Mouse (Mus musculus) hindbrain, postnatal 0 days (tissue): ENCODE measurements around the gene Zbtb1. TPM values are rescaled to one million over a fixed set of nuclear protein-coding genes. Genes with fewer than 3 reads are reported as not detected.

ENCODE experiments used
- ATAC-seq: fragments of 200-750 bp; cut with Nextera tagmentation; 2 replicates; pipeline ENCODE4 v1.8.0; 2017; ENCODE audit warnings: mild to moderate bottlenecking, moderate TSS enrichment, moderate library complexity
- DNase-seq: peaks from one replicate; pipeline ENCODE4 v3.0.0-alpha.2; 2015; ENCODE audit warnings: low spot score
- H3K27ac ChIP-seq: fragments of 300-500 bp; sonication (generic); 2 replicates; pipeline ENCODE4 v1.5.1; 2014; ENCODE audit warnings: mild to moderate bottlenecking
- H3K27me3 ChIP-seq: fragments of 300-500 bp; sonication (generic); 2 replicates; pipeline ENCODE4 v1.6.1; 2014; ENCODE audit warnings: low read length, mixed read lengths; ENCODE audit not compliant: insufficient read depth
- H3K36me3 ChIP-seq: fragments of 300-500 bp; sonication (generic); 2 replicates; pipeline ENCODE4 v1.6.1; 2014; ENCODE audit warnings: low read length, mixed read lengths; ENCODE audit not compliant: insufficient read depth
- H3K4me1 ChIP-seq: fragments of 300-500 bp; sonication (generic); 2 replicates; pipeline ENCODE4 v1.6.1; 2014; ENCODE audit warnings: antibody characterized with exemption, low read length, mixed read lengths; ENCODE audit not compliant: insufficient read depth
- H3K4me2 ChIP-seq: fragments of 300-500 bp; sonication (generic); 2 replicates; pipeline ENCODE4 v1.6.1; 2014; ENCODE audit warnings: low read depth, mild to moderate bottlenecking, low read length, moderate library complexity, mixed read lengths
- H3K4me3 ChIP-seq: fragments of 300-500 bp; sonication (generic); 2 replicates; pipeline ENCODE4 v1.5.1; 2014; ENCODE audit warnings: low read length
- H3K9ac ChIP-seq: fragments of 300-500 bp; sonication (generic); replicated peaks from 2 replicates; pipeline ENCODE4 v1.6.1; 2014; ENCODE audit warnings: mild to moderate bottlenecking, low read length, moderate library complexity, mixed read lengths
- H3K9me3 ChIP-seq: fragments of 300-500 bp; sonication (generic); 2 replicates; pipeline ENCODE4 v1.6.1; 2016; ENCODE audit warnings: low read length, mixed read lengths
- CTCF ChIP-seq: IDR thresholded peaks from 2 replicates; pipeline ENCODE4 v1.5.1; 2016; ENCODE audit warnings: antibody characterized with exemption, control low read depth, low read depth
- WGBS: fragments of 180-500 bp; shearing (Covaris S2); extraction: QIAGEN DNeasy Blood & Tissue Kit; methylation state at CpG from one replicate; pipeline ENCODE4 v1.1.7; 2014; 5-methylcytosine and 5-hydroxymethylcytosine counted together
- polyA plus RNA-seq: library from polyadenylated mRNA; unstranded; fragments of >200 nt; fragmentation: Nextera tagmentation; extraction: Ambion mirVana; gene quantifications from 2 replicates; pipeline ENCODE4 v1.2.1, GENCODE M21; 2015
- total RNA-seq: library from RNA; depleted of rRNA; stranded (reverse); fragments of >200 nt; gene quantifications from 2 replicates; pipeline ENCODE4 v1.2.3, GENCODE M21; 2014

The Zbtb1 gene
- total and polyA plus RNA-seq, 2 experiments from 2014 or later, result 3.1 to 3.3 TPM

- Histone ChIP-seq H3K27me3 (no peaks in the 10 kb centered on the region), H3K27ac (no peak overlapping the region), H3K4me2 (no peak overlapping the region), H3K36me3 (0 out of 2 replicates have a peak, but pooled peaks cover 8% of the 10 kb centered on the region), H3K9ac (no peak overlapping the region), H3K9me3 (no peaks in the 10 kb centered on the region), H3K4me3 (no peak overlapping the region), H3K4me1 (no peaks in the 10 kb centered on the region)
- no peak for TF ChIP-seq CTCF
- peak; percentile 65 for DNase-seq
- 41% methylated on average over 11 of the region's 11 CpGs for WGBS
- peak; percentile 80; the same call in 1 of the 2 replicates for ATAC-seq
Observed at GRCm38 (mm10) chr12:76388794-76389193, 18.7 kb downstream of the Zbtb1 start.

- DNase-seq (no peak), ATAC-seq (no peak)
- Histone ChIP-seq H3K27me3 (no peaks in the 10 kb centered on the region), H3K9ac (no peak overlapping the region), H3K9me3 (no peaks in the 10 kb centered on the region), H3K4me2 (no peak overlapping the region), H3K36me3 (no peaks in the 10 kb centered on the region), H3K27ac (no peak overlapping the region), H3K4me1 (no peaks in the 10 kb centered on the region), H3K4me3 (no peak overlapping the region)
- 83% methylated on average over 3 of the region's 3 CpGs for WGBS
- TF ChIP-seq CTCF, result no peak
Observed at GRCm38 (mm10) chr12:76391595-76392271, 21.7 kb downstream of the Zbtb1 start.

- Histone ChIP-seq H3K27ac (no peak overlapping the region), H3K9ac (no peak overlapping the region), H3K4me1 (no peaks in the 10 kb centered on the region), H3K4me3 (no peak overlapping the region), H3K4me2 (no peak overlapping the region), H3K27me3 (no peaks in the 10 kb centered on the region), H3K36me3 (no peaks in the 10 kb centered on the region), H3K9me3 (no peaks in the 10 kb centered on the region)
- ATAC-seq (no peak), DNase-seq (no peak)
- TF ChIP-seq CTCF, result no peak
- 81% methylated on average over 5 of the region's 5 CpGs for WGBS
Observed at GRCm38 (mm10) chr12:76392979-76393378, 22.9 kb downstream of the Zbtb1 start.

DNA sequence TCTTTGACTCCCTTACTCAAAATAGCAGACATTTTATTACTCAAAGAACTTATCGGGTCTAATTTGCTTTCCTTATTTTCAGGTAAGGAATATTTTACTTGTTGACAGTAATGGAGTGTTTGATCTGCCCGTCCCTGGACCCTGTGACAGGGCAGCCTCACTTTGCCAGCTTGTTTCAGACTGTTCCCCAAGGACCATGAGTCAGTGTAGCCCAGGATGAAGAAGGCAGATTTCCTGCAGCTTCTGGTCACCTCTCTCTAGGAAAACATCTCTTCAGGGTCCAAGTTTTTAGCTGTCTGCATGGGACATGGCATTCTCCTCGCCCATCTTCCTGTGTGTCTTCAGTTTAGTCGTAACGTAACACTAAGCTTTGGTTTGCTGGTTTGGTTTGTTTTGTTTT, 27.2 kb downstream of the Zbtb1 start:
- Histone ChIP-seq H3K4me3 (no peak overlapping the region), H3K9me3 (no peaks in the 10 kb centered on the region), H3K4me1 (no peaks in the 10 kb centered on the region), H3K27ac (no peak overlapping the region), H3K9ac (no peak overlapping the region), H3K36me3 (no peaks in the 10 kb centered on the region), H3K27me3 (no peaks in the 10 kb centered on the region), H3K4me2 (no peak overlapping the region)
- DNase-seq (no peak), ATAC-seq (no peak)
- 90% methylated on average over 5 of the region's 5 CpGs for WGBS
- no peak for TF ChIP-seq CTCF

DNA sequence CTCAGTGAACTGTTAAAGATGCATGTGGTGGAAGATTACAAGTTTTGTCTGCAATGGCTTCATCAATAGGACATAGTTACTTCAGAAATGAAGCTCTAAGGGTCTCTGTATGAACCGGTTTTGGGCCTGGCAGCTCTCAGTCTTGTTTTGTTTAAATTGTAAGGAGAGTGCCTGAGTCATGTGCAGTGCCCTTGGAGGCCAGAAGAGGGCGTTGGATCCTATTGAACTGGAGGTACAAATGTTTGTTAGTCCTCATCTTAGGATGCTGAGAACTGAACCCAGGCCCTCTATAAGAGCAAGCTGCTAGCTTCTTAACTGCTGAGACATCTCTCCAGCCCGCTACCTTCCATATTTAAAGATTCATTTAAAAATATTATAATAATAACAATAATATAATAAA, 31.6 kb downstream of the Zbtb1 start:
- ATAC-seq (no peak), DNase-seq (no peak)
- peaks cover 8% of the 10 kb centered on the region; the same call in 1 of the 2 replicates for H3K4me1 ChIP-seq
- no peak overlapping the region for H3K4me2 ChIP-seq
- no peak overlapping the region for H3K27ac ChIP-seq
- no peaks in the 10 kb centered on the region for H3K36me3 ChIP-seq
- H3K27me3 ChIP-seq, result peaks cover 20% of the 10 kb centered on the region
- 56% methylated on average over 3 of the region's 3 CpGs for WGBS
- H3K4me3 ChIP-seq, result no peak overlapping the region
- no peaks in the 10 kb centered on the region for H3K9me3 ChIP-seq
- H3K9ac ChIP-seq, result no peak overlapping the region
- TF ChIP-seq CTCF, result peak; percentile 36; the same call in 1 of the 2 replicates

GRCm38 (mm10) chr12:76402991-76403885, 33.2 kb downstream of the Zbtb1 start:
- ATAC-seq, result peak; percentile 88
- peak overlapping the region; percentile 84 for H3K27ac ChIP-seq
- TF ChIP-seq CTCF, result no peak
- H3K9me3 ChIP-seq, result no peaks in the 10 kb centered on the region
- peaks cover 32% of the 10 kb centered on the region for H3K27me3 ChIP-seq
- peak overlapping the region; percentile 80 for H3K4me2 ChIP-seq
- 1% methylated on average over 53 of the region's 54 CpGs for WGBS
- H3K4me1 ChIP-seq, result peaks cover 8% of the 10 kb centered on the region; the same call in 1 of the 2 replicates
- H3K36me3 ChIP-seq, result no peaks in the 10 kb centered on the region
- peak overlapping the region; percentile 73 for H3K4me3 ChIP-seq
- H3K9ac ChIP-seq, result peak overlapping the region; percentile 75
- no peak for DNase-seq
